Mouse (Mus musculus): ENCODE measurements at regions not wholly inside any gene's neighbourhood (a gene's known extent, or its start where the extent isn't known, plus 50 kb on each side); places are given as distances from the start of the nearest gene placed in this dataset.
"Not testable (repeated sequence)": the region's sequence is repeated elsewhere in the genome, so short reads cannot be mapped to it uniquely, and the experiment has no call there.

GRCm38 (mm10) chrX:93911087-93911840 lies 57.2 kb upstream of the AU015836 start:
- Histone ChIP-seq H3K9ac (replicated peaks; ENCODE audit: low read length) (no peak overlapping the region), H3K9me3 (ENCODE audit: low read length) (no peaks in the 10 kb centered on the region), H3K36me3 (ENCODE audit: insufficient read depth, low read length) (no peaks in the 10 kb centered on the region), H3K4me2 (ENCODE audit: low read depth, low read length) (peak overlapping the region; percentile 51), H3K4me1 (ENCODE audit: insufficient read depth, low read length) (no peaks in the 10 kb centered on the region), H3K4me3 (ENCODE audit: low read length) (peak overlapping the region; percentile 18), H3K27me3 (ENCODE audit: insufficient read depth, low read length) (no peaks in the 10 kb centered on the region), H3K27ac (no peak overlapping the region)
- peak; percentile 78 for TF ChIP-seq CTCF (IDR thresholded peaks at IDR 0.05; ENCODE audit: low read depth)
- DNase-seq (ENCODE audit: low spot score) (peak; percentile 74), ATAC-seq (peak; percentile 81)
- 35% methylated on average over 21 of the region's 21 CpGs for WGBS

GRCm38 (mm10) chrX:93915548-93915947 lies 52.9 kb upstream of the AU015836 start:
- no peak for ATAC-seq
- Histone ChIP-seq H3K4me3 (ENCODE audit: low read length) (no peak overlapping the region), H3K9ac (replicated peaks; ENCODE audit: low read length) (no peak overlapping the region), H3K4me1 (ENCODE audit: insufficient read depth, low read length) (no peaks in the 10 kb centered on the region), H3K27me3 (ENCODE audit: insufficient read depth, low read length) (no peaks in the 10 kb centered on the region), H3K4me2 (ENCODE audit: low read depth, low read length) (no peak overlapping the region), H3K27ac (no peak overlapping the region), H3K9me3 (ENCODE audit: low read length) (no peaks in the 10 kb centered on the region), H3K36me3 (ENCODE audit: insufficient read depth, low read length) (no peaks in the 10 kb centered on the region)
- TF ChIP-seq CTCF (IDR thresholded peaks at IDR 0.05; ENCODE audit: low read depth): no peak
- DNase-seq (ENCODE audit: low spot score): no peak

GRCm38 (mm10) chrX:93917367-93917766 lies 51.1 kb upstream of the AU015836 start:
- WGBS: 88% methylated on average over 2 of the region's 3 CpGs
- not testable (repeated sequence) for ATAC-seq; H3K9me3 ChIP-seq (ENCODE audit: low read length)

More at GRCm38 (mm10) chrX:93917367-93917766, 51.1 kb upstream of the AU015836 start:
- not testable (repeated sequence) for H3K27ac ChIP-seq; H3K9ac ChIP-seq (replicated peaks; ENCODE audit: low read length); H3K4me3 ChIP-seq (ENCODE audit: low read length); H3K4me1 ChIP-seq (ENCODE audit: insufficient read depth, low read length); H3K4me2 ChIP-seq (ENCODE audit: low read depth, low read length); H3K27me3 ChIP-seq (ENCODE audit: insufficient read depth, low read length); DNase-seq (ENCODE audit: low spot score); H3K36me3 ChIP-seq (ENCODE audit: insufficient read depth, low read length)
